Mouse (Mus musculus) 416B (cell line): ENCODE results near the gene Spr.

ENCODE experiments used
- DNase-seq: peaks from one replicate; pipeline ENCODE4 v3.0.0; 2011; ENCODE audit warnings: low read depth

Spr gene

GRCm38 (mm10) chr6:85131673-85132072 is 5.9 kb downstream of the Spr start:
- DNase-seq = peak; percentile 68

DNA sequence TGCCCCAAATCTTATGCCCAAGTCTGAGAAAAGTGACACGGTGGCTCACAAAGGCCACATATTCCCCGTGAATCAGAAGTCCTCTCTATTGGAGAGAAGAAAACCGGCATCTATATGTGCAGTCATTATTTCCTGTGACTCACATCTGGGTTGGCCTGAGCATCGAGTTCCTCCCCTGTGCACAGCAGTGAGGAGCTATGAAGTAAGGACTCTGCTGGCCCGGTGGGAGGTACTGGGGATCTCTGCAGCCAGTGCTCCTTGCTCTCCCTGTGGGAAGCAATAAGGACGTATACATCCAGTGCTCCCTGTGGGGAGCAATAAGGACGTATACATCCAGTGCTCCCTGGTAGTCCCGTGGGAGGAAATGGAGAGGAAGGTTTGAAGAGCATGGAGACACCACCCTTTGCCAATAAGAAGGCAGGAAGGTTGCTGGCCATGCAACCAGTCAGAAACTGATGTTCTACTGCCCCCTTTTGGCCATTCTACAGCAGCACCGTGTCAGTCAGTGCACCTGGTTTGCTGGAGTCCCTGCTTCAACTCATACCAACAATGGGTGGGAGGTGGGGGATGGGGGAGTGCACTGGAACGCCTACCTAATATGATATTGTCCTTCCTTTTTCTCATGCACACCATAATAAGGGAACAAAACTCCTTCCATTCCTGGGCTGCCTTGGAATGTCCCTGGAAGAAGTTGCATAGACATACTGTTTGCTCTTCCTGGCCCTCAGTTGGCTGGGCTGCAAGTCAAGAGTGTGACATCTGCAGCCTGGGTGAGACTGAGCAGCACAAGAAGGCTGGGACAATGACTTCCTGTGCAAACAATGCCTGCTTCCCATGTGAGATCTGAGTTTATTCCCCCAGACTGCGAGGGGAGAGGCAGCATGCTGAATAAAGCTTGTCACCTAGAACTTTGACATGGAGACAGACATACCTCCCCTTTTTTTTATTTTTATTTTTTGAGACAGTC is 19.7 kb downstream of the Spr start:
- peak; percentile 89 for DNase-seq

GRCm38 (mm10) chr6:85105033-85105615 is 32.4 kb downstream of the Spr start:
- no peak for DNase-seq

DNA sequence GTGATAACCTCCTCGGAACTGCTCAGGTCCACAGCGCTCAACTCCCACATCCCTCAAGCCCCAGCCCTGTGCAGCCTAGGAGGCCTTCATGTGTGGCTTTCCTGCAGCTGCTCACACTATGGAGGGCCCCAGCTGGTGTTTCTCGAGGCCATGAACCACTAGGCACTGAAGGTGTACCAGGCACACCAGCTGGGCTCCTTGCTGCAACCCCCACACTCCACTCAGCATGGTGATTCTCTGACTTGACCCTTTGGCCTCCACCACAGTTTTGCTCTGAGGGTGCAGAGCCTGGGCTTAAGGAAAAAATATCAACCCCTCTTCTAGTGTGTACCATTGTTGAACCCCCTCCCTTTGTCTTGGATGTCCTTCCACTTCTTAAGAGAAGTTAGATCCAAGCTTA is 34.2 kb downstream of the Spr start:
- no peak for DNase-seq

DNA sequence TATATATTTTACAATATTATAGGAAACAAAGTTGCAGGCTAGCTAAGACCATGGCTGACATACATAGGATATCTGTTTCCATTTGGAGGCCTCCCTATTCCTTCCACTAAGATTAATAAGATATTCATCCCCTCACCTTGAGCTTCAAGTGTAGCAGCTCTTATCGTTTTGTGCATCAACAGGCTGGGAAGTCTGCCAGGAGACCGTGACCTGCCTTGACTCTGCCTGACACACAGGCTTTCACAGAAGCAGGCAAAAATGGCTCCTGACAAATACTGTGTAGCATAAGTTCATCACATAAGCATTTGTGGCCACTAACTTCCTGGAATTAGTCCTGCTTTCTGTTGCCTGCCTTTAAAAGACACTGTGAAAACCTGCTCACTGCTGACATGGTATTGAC is 41.1 kb downstream of the Spr start:
- peak; percentile 5 for DNase-seq

DNA sequence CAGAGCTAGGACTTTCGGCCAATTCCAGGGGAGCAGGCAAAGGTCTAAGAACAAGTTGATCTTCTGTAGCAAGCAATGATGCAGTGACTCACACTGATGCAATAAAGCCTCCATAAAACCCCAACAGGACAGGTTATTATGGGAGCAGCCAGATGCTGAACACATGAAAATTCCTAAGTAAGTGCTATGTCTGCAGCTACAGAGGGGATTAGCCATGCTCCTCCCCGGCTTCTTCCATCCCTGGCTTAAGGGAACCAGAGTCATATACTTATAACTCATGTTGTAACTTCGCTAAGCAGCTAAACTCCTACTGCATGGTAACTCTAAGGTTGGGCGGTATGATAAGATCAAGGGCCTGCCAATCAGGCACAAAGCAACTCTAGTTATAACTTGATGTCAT is 50.1 kb downstream of the Spr start:
- no peak for DNase-seq

GRCm38 (mm10) chr6:85086645-85087044 is 50.9 kb downstream of the Spr start:
- DNase-seq = peak; percentile 12
